Mouse (Mus musculus) spleen, adult 2 months (tissue): ENCODE results near the gene Hspg2. TPM values are rescaled to one million over a fixed set of nuclear protein-coding genes. Genes with fewer than 3 reads are reported as not detected.
A peak's percentile ranks its signal among the peaks of the same experiment; 100 is the strongest.

ENCODE experiments used
- DNase-seq, 2 experiments: peaks; one replicate each; pipeline versions ENCODE4 v3.0.0 to v3.0.0-alpha.2; 2012 to 2021; ENCODE audit warnings: low spot score in 2 of 2, low read depth in 1 of 2
- H3K27ac ChIP-seq: fragments of 200-500 bp; 2 replicates; pipeline ENCODE4 v1.5.1; 2012; ENCODE audit warnings: low read length, inconsistent platforms; ENCODE audit not compliant: insufficient read depth
- H3K27me3 ChIP-seq: fragments of 200-500 bp; 2 replicates; pipeline ENCODE4 v1.6.1; 2012; ENCODE audit warnings: mild to moderate bottlenecking, moderate library complexity, low read length, inconsistent platforms; ENCODE audit not compliant: control insufficient read depth, insufficient read depth
- H3K36me3 ChIP-seq: fragments of 200-500 bp; 2 replicates; pipeline ENCODE4 v1.6.1; 2012; ENCODE audit warnings: mild to moderate bottlenecking, low read length, inconsistent platforms; ENCODE audit not compliant: control insufficient read depth, insufficient read depth
- H3K4me1 ChIP-seq: fragments of 200-500 bp; 2 replicates; pipeline ENCODE4 v1.6.1; 2011; ENCODE audit warnings: inconsistent platforms; ENCODE audit not compliant: control insufficient read depth, insufficient read depth, insufficient read length
- H3K4me3 ChIP-seq: fragments of 200-500 bp; 2 replicates; pipeline ENCODE4 v1.5.1; 2011; ENCODE audit warnings: mild to moderate bottlenecking, inconsistent platforms; ENCODE audit not compliant: insufficient read depth, insufficient read length; ENCODE audit errors: extremely low read depth
- CTCF ChIP-seq: fragments of 200-500 bp; IDR thresholded peaks from 2 replicates; pipeline ENCODE4 v1.5.1; 2011; ENCODE audit warnings: mild to moderate bottlenecking, inconsistent platforms; ENCODE audit not compliant: insufficient read depth, insufficient read length, insufficient replicate concordance; ENCODE audit errors: extremely low read depth
- POLR2A ChIP-seq: fragments of 200-500 bp; IDR thresholded peaks from 2 replicates; pipeline ENCODE4 v1.6.1; 2011; ENCODE audit warnings: low read depth, low read length, inconsistent platforms
- WGBS: fragments of 180-500 bp; shearing (Covaris S2); methylation state at CpG from one replicate; pipeline ENCODE4 v1.1.7; 2018; 5-methylcytosine and 5-hydroxymethylcytosine counted together
- polyA plus RNA-seq: library from polyadenylated mRNA; depleted of rRNA; stranded (reverse); fragments of >200 nt; gene quantifications from 2 replicates; pipeline ENCODE4 v1.2.3, GENCODE M21; 2012

Gene Hspg2
- polyA plus RNA-seq, 1 experiment = 27.0 TPM

DNA sequence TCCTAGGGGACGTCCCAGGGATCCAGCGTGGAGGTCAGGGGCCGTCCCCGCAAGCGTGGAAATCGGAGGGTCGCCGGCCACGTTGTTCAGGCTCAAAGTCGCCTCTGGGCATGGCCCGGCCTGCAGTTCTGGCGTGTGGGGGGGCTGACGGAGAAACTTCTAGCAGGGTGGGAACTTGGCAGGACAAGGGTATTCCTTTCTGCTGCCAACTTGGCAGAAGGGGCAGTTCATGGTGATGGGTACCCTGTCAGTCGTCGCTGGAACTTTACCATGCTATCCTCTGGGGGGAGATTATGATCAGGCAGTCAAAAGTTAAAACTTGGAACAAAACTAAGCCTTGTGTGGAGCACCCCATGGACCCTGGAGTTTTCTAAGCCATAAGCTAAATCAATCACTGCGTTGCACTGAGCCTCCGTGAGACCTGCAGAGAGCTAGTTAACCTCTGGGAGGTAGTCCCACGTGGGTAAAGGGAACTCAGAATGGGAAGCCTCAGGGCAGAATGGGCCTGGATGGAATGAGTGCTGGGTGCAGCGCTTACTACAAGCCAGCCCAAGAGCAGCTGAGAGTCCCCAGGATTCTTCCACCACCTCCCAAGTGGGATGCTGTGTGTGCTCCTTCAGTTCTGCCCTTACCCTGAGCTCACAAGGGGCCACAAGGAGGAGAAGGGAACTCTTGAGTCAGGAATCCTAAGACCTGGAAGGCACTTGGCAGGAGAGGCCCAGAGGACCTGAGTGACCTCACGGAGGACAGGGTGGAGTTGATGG is 694 bp downstream of the Hspg2 start:
- H3K27me3 ChIP-seq = peaks cover 3% of the 10 kb centered on the region; the same call in 1 of the 2 replicates
- 17% methylated on average over 20 of the region's 20 CpGs for WGBS
- peak overlapping the region; percentile 4; the same call in 1 of the 2 replicates for H3K27ac ChIP-seq
- H3K4me1 ChIP-seq = peaks cover 9% of the 10 kb centered on the region
- H3K4me3 ChIP-seq = peak overlapping the region; percentile 56
- no peak for DNase-seq
- TF ChIP-seq CTCF (no peak), POLR2A (no peak)
- H3K36me3 ChIP-seq = no peaks in the 10 kb centered on the region

DNA sequence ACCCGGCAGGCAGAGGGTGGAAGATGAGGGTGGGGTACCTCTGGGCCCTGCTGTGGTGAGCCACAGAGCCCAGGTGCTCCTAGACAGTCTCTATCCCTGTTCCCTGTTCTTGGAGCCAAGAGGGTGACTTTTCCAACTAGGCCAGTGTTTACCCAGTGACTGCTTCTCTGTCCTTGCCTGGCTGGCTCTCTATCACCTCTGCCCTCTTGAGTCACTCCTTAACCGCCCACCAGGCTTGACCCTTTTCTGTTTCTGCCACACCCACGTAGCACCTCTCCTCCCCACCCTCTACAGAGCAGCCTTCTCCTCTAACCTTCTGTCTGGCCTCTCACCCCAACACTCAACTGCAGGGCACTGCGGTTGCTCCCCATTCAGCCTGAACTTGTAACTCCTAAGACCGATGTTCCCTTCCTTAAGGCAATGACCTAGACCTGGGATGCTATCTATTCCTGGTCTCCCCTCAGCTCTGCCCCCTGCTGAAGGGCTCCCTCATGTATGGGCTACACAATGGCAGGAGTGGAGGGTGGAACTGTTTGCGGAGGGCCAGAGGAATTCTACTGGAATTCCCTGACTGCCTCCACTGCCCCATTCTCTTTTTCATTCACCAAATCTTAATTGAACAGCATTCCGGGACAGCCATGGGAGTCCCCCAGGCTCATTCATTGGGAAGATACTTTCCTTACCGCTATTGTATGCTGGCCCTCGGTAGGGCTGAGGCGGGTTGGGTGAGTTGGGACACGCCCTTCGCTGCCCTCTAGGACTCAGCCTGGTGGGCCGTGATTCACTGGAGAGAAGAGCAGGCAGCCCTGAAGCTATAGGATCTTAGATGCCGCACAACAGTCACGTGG is 1.5 kb downstream of the Hspg2 start:
- DNase-seq = no peak
- H3K27me3 ChIP-seq = peaks cover 3% of the 10 kb centered on the region; the same call in 1 of the 2 replicates
- peaks cover 9% of the 10 kb centered on the region for H3K4me1 ChIP-seq
- WGBS = 80% methylated on average over 15 of the region's 15 CpGs
- H3K36me3 ChIP-seq = no peaks in the 10 kb centered on the region
- H3K4me3 ChIP-seq = 0 out of 2 replicates have a peak overlapping the region, but pooled peaks have one; percentile 4
- TF ChIP-seq CTCF (no peak), POLR2A (no peak)
- no peak overlapping the region; the same call in 1 of the 2 replicates for H3K27ac ChIP-seq

DNA sequence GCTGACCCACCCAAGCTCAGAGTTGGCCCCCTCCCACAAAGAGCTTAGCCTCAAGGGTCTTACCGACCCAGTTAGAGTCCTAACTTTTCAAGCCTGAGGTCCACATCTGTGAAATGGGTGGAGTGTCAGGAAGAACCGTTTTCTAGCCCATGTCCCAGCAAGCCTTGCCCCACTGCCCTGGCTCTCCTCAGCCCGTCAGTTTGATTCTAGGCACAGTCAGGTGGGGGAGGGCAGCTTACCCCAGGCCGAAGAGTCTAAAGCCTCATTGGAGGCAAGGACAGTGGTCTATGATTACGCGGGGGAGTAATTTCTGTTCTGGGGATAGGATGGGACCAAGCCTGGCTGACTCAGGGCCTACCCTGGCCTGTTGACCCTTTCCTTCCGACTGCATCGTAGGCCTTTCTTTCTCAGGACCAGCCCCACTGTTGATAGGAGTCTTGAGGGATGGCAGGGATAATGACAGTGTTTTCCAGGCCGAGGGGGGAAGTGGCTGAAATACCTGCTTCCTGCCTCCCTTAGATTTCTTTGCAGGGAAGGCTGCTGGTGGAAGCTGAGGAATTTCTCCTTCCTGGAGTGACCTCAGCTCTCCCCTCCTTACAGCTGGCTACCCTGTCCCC is 2.2 kb downstream of the Hspg2 start:
- Histone ChIP-seq H3K4me3 (no peak overlapping the region), H3K27ac (no peak overlapping the region), H3K4me1 (peaks cover 9% of the 10 kb centered on the region), H3K27me3 (peaks cover 3% of the 10 kb centered on the region; the same call in 1 of the 2 replicates), H3K36me3 (no peaks in the 10 kb centered on the region)
- TF ChIP-seq POLR2A (no peak), CTCF (no peak)
- no peak for DNase-seq
- 85% methylated on average over 9 of the region's 9 CpGs for WGBS

DNA sequence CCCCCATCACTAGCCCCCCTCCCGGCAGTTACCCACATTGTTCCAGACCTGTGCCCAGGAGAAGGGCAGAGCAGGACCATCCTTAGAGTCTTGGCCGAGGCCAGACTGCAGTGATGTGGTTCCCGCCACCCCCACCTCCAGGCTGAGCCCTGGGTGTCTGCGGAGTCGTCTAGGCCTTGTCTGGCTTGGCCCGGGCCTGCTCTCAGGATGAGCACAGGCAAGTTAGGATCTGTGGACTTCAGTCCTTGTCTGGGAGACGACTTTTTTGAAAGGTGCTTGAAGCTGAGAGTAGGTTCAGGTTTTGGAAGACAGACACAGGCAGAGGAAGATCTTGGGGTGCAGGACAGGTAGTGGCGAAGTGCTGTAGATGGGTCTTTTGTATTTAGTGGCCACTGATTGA is 2.8 kb downstream of the Hspg2 start:
- WGBS = 90% methylated on average over 8 of the region's 8 CpGs
- H3K4me3 ChIP-seq = no peak overlapping the region
- peaks cover 3% of the 10 kb centered on the region; the same call in 1 of the 2 replicates for H3K27me3 ChIP-seq

DNA sequence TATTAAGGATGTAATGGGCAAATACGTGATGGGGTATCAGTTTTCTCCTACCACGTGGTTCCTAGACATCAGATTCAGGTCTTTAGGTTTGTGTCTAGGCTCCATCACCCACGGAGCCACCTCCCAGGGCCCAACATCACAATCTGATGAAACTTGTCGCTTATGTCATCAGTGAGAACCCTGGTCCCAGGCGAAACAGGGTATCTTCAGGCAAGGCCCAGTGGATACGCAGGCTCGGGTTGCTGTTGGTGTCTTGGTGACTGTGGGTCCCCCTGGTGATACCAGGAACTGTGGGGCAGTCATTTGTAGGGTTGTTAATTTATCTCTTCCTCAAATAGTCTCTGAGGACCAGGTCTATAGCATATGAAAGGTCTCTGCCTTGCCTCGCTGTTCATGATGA is 4.7 kb downstream of the Hspg2 start:
- no peak for DNase-seq
- 80% methylated on average over 8 of the region's 8 CpGs for WGBS

More for the DNA sequence above, 2.8 kb downstream of the Hspg2 start:
- TF ChIP-seq POLR2A (no peak), CTCF (no peak)
- no peak for DNase-seq
- Histone ChIP-seq H3K36me3 (no peaks in the 10 kb centered on the region), H3K27ac (no peak overlapping the region), H3K4me1 (peaks cover 9% of the 10 kb centered on the region)

DNA sequence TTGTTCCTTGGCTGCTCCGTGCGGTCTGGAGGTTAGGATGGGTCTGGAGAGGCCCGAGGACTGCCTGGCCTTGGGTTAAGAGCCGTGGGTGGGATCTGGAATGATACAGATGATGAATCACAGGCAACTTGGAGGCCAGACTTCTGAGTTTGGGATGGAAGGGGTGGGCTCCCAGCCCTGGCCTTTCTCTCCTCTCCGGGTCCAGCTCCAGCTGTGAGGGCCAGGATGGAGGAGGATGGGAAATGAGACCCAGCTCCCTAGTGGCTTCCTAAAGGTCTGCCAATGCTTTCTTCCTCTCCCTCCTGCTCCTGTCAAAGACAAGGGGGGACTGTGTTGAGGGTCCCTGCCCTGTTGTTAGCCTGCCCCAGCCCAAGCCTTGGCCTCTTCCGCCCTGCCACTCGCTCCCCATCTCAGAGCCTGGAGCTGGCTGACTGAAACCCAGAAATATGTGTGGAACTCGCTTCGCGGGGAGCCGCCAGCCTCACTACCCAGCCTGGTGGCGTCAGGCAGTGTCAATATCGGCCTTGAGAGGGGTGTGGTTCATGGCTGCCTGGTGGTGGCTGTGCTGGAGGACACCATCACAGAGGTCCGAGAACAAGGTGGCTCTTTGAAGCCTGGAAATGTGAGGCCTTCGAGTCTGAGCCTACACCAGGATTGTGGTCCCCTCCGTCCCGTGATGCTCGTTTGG is 5.3 kb downstream of the Hspg2 start:
- H3K4me3 ChIP-seq = no peak overlapping the region
- peaks cover under 1% of the 10 kb centered on the region; the same call in 1 of the 2 replicates for H3K27me3 ChIP-seq
- 85% methylated on average over 18 of the region's 18 CpGs for WGBS
- peaks cover 2% of the 10 kb centered on the region; the same call in 1 of the 2 replicates for H3K4me1 ChIP-seq
- TF ChIP-seq POLR2A (no peak), CTCF (no peak)
- no peak overlapping the region for H3K27ac ChIP-seq
- no peaks in the 10 kb centered on the region for H3K36me3 ChIP-seq
- no peak for DNase-seq

More for the DNA sequence above, 4.7 kb downstream of the Hspg2 start:
- TF ChIP-seq POLR2A (no peak), CTCF (no peak)
- Histone ChIP-seq H3K4me3 (no peak overlapping the region), H3K27me3 (peaks cover 3% of the 10 kb centered on the region; the same call in 1 of the 2 replicates), H3K36me3 (no peaks in the 10 kb centered on the region), H3K27ac (no peak overlapping the region), H3K4me1 (peaks cover 7% of the 10 kb centered on the region)
